Mouse (Mus musculus): ENCODE results near the gene Slc22a19. TPM values are rescaled to one million over a fixed set of nuclear protein-coding genes. Genes with fewer than 3 reads are reported as not detected.
"Not testable (repeated sequence)": the region's sequence is repeated elsewhere in the genome, so short reads cannot be mapped to it uniquely, and the experiment has no call there.

The Slc22a19 gene
- total and polyA plus RNA-seq, 3 experiments: not detected

DNA sequence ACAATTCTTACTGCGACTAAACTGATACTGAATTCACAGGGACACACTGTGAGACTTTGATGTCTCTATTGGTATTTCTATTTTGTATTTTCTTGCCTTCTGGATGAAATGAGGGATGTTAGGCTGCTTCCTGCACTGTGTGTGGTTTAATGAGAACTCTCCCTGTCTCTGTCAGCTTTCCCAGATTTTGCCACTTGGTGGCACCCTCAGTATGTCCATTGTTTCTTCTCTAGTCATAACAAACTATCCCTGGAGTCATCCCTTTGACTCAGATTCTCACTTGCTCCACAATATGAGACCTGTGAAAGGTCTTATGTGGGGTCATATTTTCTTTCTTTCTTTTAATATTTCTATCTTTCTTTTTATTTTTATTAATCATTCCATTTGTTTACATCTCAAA is 18.4 kb upstream of the Slc22a19 start:
- Histone ChIP-seq H3K79me2 (replicated peaks; ENCODE audit: control insufficient read depth, extremely low read depth, insufficient read depth, poor library complexity, severe bottlenecking) (no peaks in the 10 kb centered on the region), H3K4me1 (ENCODE audit: control insufficient read depth in 1 of 2, insufficient read depth in 2 of 2) (no peaks in the 10 kb centered on the region), H3K4me2 (ENCODE audit: insufficient read depth, low read depth, poor library complexity, severe bottlenecking) (no peak overlapping the region), H3K27ac (ENCODE audit: insufficient read depth, low read depth) (no peak overlapping the region), H3K9ac (ENCODE audit: insufficient read depth, low read depth) (no peak overlapping the region), H3K4me3 (replicated peaks in 1 of 3; ENCODE audit: low read depth in 2 of 3, low read length in 2 of 3, poor library complexity in 1 of 3) (no peak overlapping the region), H3K9me3 (replicated peaks; ENCODE audit: low read length) (no peaks in the 10 kb centered on the region), H3K36me3 (replicated peaks in 1 of 2; ENCODE audit: control insufficient read depth in 1 of 2, insufficient read depth in 1 of 2, low read length in 1 of 2) (no peaks in the 10 kb centered on the region), H3K27me3 (replicated peaks) (no peaks in the 10 kb centered on the region)
- in situ Hi-C loops (cut with MboI; ENCODE audit: low pct_ligation_motif_present, low pct_unique_long_range_greater_than_20kb, low sequenced_read_pairs): no loop called here
- peak; percentile 6 for DNase-seq (ENCODE audit: extremely low read depth)
- dilution Hi-C loops (cut with MboI; ENCODE audit: extremely low pct_ligation_motif_present, extremely low pct_unique_long_range_greater_than_20kb, low sequenced_read_pairs): no loop called here
- TF ChIP-seq UBTF (IDR thresholded peaks at IDR 0.05; ENCODE audit: low read depth, low read length): no peak
- peak; percentile 39 for TF ChIP-seq SMC3 (IDR thresholded peaks at IDR 0.05; ENCODE audit: low read depth, low read length)
- TF ChIP-seq TBP (conservative IDR thresholded peaks at IDR 0.05; ENCODE audit: low read depth, low read length): no peak
- peak; percentile 23 to 57; a peak in 2 of 4 replicates for TF ChIP-seq CTCF (conservative IDR thresholded peaks at IDR 0.05 in 1 of 2, IDR thresholded peaks at IDR 0.05 in 1 of 2; ENCODE audit: low read depth in 2 of 2, low read length in 2 of 2)
- TF ChIP-seq MYC (IDR thresholded peaks at IDR 0.05; ENCODE audit: low read depth, low read length): no peak
- peak; percentile 64 for TF ChIP-seq RAD21 (IDR thresholded peaks at IDR 0.05; ENCODE audit: low read depth, low read length)

GRCm38 (mm10) chr19:7693104-7693503 is 18.0 kb downstream of the Slc22a19 start:
- H3K9me3 ChIP-seq (replicated peaks; ENCODE audit: low read length); H3K79me2 ChIP-seq (replicated peaks; ENCODE audit: control insufficient read depth, extremely low read depth, insufficient read depth, poor library complexity, severe bottlenecking); H3K4me1 ChIP-seq (ENCODE audit: control insufficient read depth in 1 of 2, insufficient read depth in 2 of 2); H3K36me3 ChIP-seq (replicated peaks in 1 of 2; ENCODE audit: control insufficient read depth in 1 of 2, insufficient read depth in 1 of 2, low read length in 1 of 2); H3K4me3 ChIP-seq (replicated peaks in 1 of 3; ENCODE audit: low read depth in 2 of 3, low read length in 2 of 3, poor library complexity in 1 of 3); H3K27ac ChIP-seq (ENCODE audit: insufficient read depth, low read depth); in situ Hi-C loops (cut with MboI; ENCODE audit: low pct_ligation_motif_present, low pct_unique_long_range_greater_than_20kb, low sequenced_read_pairs); DNase-seq (ENCODE audit: extremely low read depth); dilution Hi-C loops (cut with MboI; ENCODE audit: extremely low pct_ligation_motif_present, extremely low pct_unique_long_range_greater_than_20kb, low sequenced_read_pairs); H3K9ac ChIP-seq (ENCODE audit: insufficient read depth, low read depth); H3K27me3 ChIP-seq (replicated peaks); H3K4me2 ChIP-seq (ENCODE audit: insufficient read depth, low read depth, poor library complexity, severe bottlenecking): not testable (repeated sequence)

- DNase-seq (ENCODE audit: extremely low read depth): no peak
- H3K4me1 ChIP-seq (ENCODE audit: control insufficient read depth in 1 of 2, insufficient read depth in 2 of 2): no peaks in the 10 kb centered on the region
- in situ Hi-C loops (cut with MboI; ENCODE audit: low pct_ligation_motif_present, low pct_unique_long_range_greater_than_20kb, low sequenced_read_pairs): no loop called here
- H3K36me3 ChIP-seq (replicated peaks in 1 of 2; ENCODE audit: control insufficient read depth in 1 of 2, insufficient read depth in 1 of 2, low read length in 1 of 2): no peaks in the 10 kb centered on the region
- H3K79me2 ChIP-seq (replicated peaks; ENCODE audit: control insufficient read depth, extremely low read depth, insufficient read depth, poor library complexity, severe bottlenecking): no peaks in the 10 kb centered on the region
- H3K9me3 ChIP-seq (replicated peaks; ENCODE audit: low read length): no peaks in the 10 kb centered on the region
- H3K9ac ChIP-seq (ENCODE audit: insufficient read depth, low read depth): no peak overlapping the region
- no peak overlapping the region for H3K4me2 ChIP-seq (ENCODE audit: insufficient read depth, low read depth, poor library complexity, severe bottlenecking)
- TF ChIP-seq JUN (IDR thresholded peaks at IDR 0.05; ENCODE audit: insufficient read depth, low read depth, low read length): no peak
- TF ChIP-seq MAZ (IDR thresholded peaks at IDR 0.05; ENCODE audit: low read depth, low read length): no peak
- no peak for TF ChIP-seq ZNF384 (IDR thresholded peaks at IDR 0.05; ENCODE audit: low read depth, low read length)
- no peak for TF ChIP-seq EP300 (IDR thresholded peaks at IDR 0.05; ENCODE audit: low read length)
- no peak for TF ChIP-seq JUND (conservative IDR thresholded peaks at IDR 0.05; ENCODE audit: low read depth, low read length)
- no peak for TF ChIP-seq MAX (IDR thresholded peaks at IDR 0.05; ENCODE audit: low read length)
- TF ChIP-seq SIN3A (IDR thresholded peaks at IDR 0.05; ENCODE audit: low read length): no peak
- TF ChIP-seq SMC3 (IDR thresholded peaks at IDR 0.05; ENCODE audit: low read depth, low read length): no peak
- TF ChIP-seq USF2 (conservative IDR thresholded peaks at IDR 0.05; ENCODE audit: low read depth, low read length): no peak
- H3K27me3 ChIP-seq (replicated peaks): no peaks in the 10 kb centered on the region
- dilution Hi-C loops (cut with MboI; ENCODE audit: extremely low pct_ligation_motif_present, extremely low pct_unique_long_range_greater_than_20kb, low sequenced_read_pairs): no loop called here
- H3K4me3 ChIP-seq (replicated peaks in 1 of 3; ENCODE audit: low read depth in 2 of 3, low read length in 2 of 3, poor library complexity in 1 of 3): no peak overlapping the region
- H3K27ac ChIP-seq (ENCODE audit: insufficient read depth, low read depth): no peak overlapping the region
Measured at GRCm38 (mm10) chr19:7691259-7691658, 19.9 kb downstream of the Slc22a19 start.

Measured in CH12.LX (cell line).